Mouse (Mus musculus) bone marrow, adult 2 months (tissue): ENCODE data around the gene Plk4.
"Not testable (repeated sequence)": the region's sequence is repeated elsewhere in the genome, so short reads cannot be mapped to it uniquely, and the experiment has no call there.

Experiments
- CTCF ChIP-seq: fragments of 200-500 bp; IDR thresholded peaks from 2 replicates; pipeline ENCODE4 v1.5.1; 2011; ENCODE audit warnings: low read length, control low read depth; ENCODE audit not compliant: control insufficient read depth, insufficient read depth
- POLR2A ChIP-seq: fragments of 200-500 bp; IDR thresholded peaks from 2 replicates; pipeline ENCODE4 v1.6.1; 2011; ENCODE audit warnings: low read depth, mild to moderate bottlenecking, control low read depth, low read length, borderline replicate concordance; ENCODE audit not compliant: control insufficient read depth

- TF ChIP-seq CTCF, POLR2A: not testable (repeated sequence)
These were observed 53.4 kb downstream of the Plk4 start for GRCm38 (mm10) chr3:40853123-40853738.
